Mouse (Mus musculus): ENCODE measurements at regions not wholly inside any gene's neighbourhood (a gene's known extent, or its start where the extent isn't known, plus 50 kb on each side); places are given as distances from the start of the nearest gene placed in this dataset.

DNA sequence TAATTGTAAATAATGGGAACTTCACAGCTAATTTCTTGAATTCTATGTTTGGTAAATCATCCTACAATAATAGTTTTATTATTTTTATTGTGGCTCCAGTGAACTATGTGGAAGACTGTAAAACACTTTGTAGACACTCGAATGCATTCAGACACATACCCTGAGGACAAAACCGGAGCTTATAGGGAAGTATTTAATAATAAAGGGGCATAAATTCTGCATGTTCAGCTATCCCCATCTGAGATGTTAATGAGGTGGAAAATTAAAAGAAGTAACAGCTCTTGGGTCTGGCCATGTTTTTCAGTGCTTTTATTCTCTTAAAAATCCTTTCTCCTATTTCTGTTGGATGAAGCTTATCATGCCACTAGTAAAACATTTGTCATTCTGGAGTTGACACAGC is 657.8 kb downstream of the 1190002N15Rik start:
- Histone ChIP-seq H3K9ac (replicated peaks) (no peak overlapping the region), H3K4me3 (ENCODE audit: insufficient read depth in 1 of 2, low read depth in 2 of 2, low read length in 2 of 2) (no peak overlapping the region), H3K4me2 (ENCODE audit: low read depth) (no peak overlapping the region), H3K27me3 (ENCODE audit: control insufficient read depth, insufficient read depth, low read length) (no peaks in the 10 kb centered on the region), H3K27ac (no peak overlapping the region), H3K4me1 (replicated peaks; ENCODE audit: control insufficient read depth in 2 of 2, insufficient read depth in 2 of 2, low read length in 1 of 2) (no peaks in the 10 kb centered on the region), H3K9me3 (ENCODE audit: control insufficient read depth, low read length) (no peaks in the 10 kb centered on the region), H3K36me3 (replicated peaks; ENCODE audit: control insufficient read depth, insufficient read depth, low read depth) (no peaks in the 10 kb centered on the region)
- DNase-seq (ENCODE audit: low read depth in 3 of 3, low spot score in 3 of 3) (no peak), ATAC-seq (ENCODE audit: insufficient read depth) (no peak)
- TF ChIP-seq EP300 (IDR thresholded peaks at IDR 0.05; ENCODE audit: low read depth) = no peak
- TF ChIP-seq CTCF (IDR thresholded peaks at IDR 0.05; ENCODE audit: low read depth) = no peak
- WGBS (ENCODE audit: insufficient replicate concordance) = 50% methylated on average over 2 of the region's 2 CpGs

GRCm38 (mm10) chr9:93879572-93879971 is 658.3 kb downstream of the 1190002N15Rik start:
- TF ChIP-seq CTCF (IDR thresholded peaks at IDR 0.05; ENCODE audit: low read depth) (no peak), EP300 (IDR thresholded peaks at IDR 0.05; ENCODE audit: low read depth) (no peak)
- Histone ChIP-seq H3K36me3 (replicated peaks; ENCODE audit: control insufficient read depth, insufficient read depth, low read depth) (no peaks in the 10 kb centered on the region), H3K9me3 (ENCODE audit: control insufficient read depth, low read length) (no peaks in the 10 kb centered on the region), H3K9ac (replicated peaks) (no peak overlapping the region), H3K27ac (no peak overlapping the region), H3K4me2 (ENCODE audit: low read depth) (no peak overlapping the region), H3K4me1 (replicated peaks; ENCODE audit: control insufficient read depth in 2 of 2, insufficient read depth in 2 of 2, low read length in 1 of 2) (no peaks in the 10 kb centered on the region), H3K27me3 (ENCODE audit: control insufficient read depth, insufficient read depth, low read length) (no peaks in the 10 kb centered on the region), H3K4me3 (ENCODE audit: insufficient read depth in 1 of 2, low read depth in 2 of 2, low read length in 2 of 2) (no peak overlapping the region)
- ATAC-seq (ENCODE audit: insufficient read depth) (no peak), DNase-seq (ENCODE audit: low read depth in 3 of 3, low spot score in 3 of 3) (no peak)
- WGBS (ENCODE audit: insufficient replicate concordance) = 53% methylated on average over 2 of the region's 2 CpGs

DNA sequence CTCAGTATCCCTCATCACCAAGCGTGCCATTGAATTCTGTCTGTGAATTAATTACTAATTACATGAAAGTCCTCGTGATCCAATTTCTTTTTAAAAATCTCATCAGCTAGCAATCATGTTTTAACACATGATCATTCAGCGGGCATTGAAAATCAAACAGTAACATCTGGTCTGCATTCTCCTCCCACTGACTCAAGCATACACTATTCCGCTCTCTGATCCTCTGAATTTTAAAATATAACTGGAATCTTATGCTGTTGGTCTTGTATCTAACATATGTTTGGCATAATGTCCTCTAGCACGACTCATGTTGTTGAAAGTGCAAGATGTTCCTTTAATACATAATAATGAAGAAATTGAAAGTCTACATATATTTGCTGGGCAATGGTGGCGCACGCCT is 667.1 kb downstream of the 1190002N15Rik start:
- H3K9me3 ChIP-seq (ENCODE audit: control insufficient read depth, low read length) = no peaks in the 10 kb centered on the region
- no peaks in the 10 kb centered on the region for H3K27me3 ChIP-seq (ENCODE audit: control insufficient read depth, insufficient read depth, low read length)
- DNase-seq (ENCODE audit: low read depth in 3 of 3, low spot score in 3 of 3) = no peak
- 57% methylated on average over 7 of the region's 7 CpGs for WGBS (ENCODE audit: insufficient replicate concordance)
- ATAC-seq (ENCODE audit: insufficient read depth) = no peak
- H3K4me1 ChIP-seq (replicated peaks; ENCODE audit: control insufficient read depth in 2 of 2, insufficient read depth in 2 of 2, low read length in 1 of 2) = no peaks in the 10 kb centered on the region
- H3K36me3 ChIP-seq (replicated peaks; ENCODE audit: control insufficient read depth, insufficient read depth, low read depth) = no peaks in the 10 kb centered on the region
- no peak overlapping the region for H3K4me2 ChIP-seq (ENCODE audit: low read depth)
- H3K27ac ChIP-seq = no peak overlapping the region
- TF ChIP-seq EP300 (IDR thresholded peaks at IDR 0.05; ENCODE audit: low read depth) (no peak), CTCF (IDR thresholded peaks at IDR 0.05; ENCODE audit: low read depth) (no peak)
- no peak overlapping the region for H3K9ac ChIP-seq (replicated peaks)
- no peak overlapping the region for H3K4me3 ChIP-seq (ENCODE audit: insufficient read depth in 1 of 2, low read depth in 2 of 2, low read length in 2 of 2)

DNA sequence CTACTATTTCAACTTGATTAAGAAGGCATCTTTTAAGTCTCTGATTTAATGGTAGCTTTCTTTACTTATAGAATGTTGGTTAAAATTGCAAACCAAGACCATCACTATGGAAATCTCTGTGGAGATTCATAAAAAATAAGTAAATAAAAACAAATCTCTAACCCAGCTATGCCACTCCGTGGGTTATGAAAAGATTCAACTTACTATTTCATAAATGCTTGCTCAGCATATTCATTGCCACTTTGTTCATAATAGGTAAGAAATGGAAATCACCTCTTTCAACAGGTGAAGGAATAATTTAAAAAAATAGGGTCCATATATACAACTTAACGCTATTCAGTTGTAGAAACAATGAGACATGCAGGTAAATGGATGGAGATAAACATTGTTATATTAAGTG is 679.9 kb downstream of the 1190002N15Rik start:
- no peaks in the 10 kb centered on the region for H3K4me1 ChIP-seq (replicated peaks; ENCODE audit: control insufficient read depth in 2 of 2, insufficient read depth in 2 of 2, low read length in 1 of 2)
- ATAC-seq (ENCODE audit: insufficient read depth) (no peak), DNase-seq (ENCODE audit: low read depth in 3 of 3, low spot score in 3 of 3) (no peak)
- no peaks in the 10 kb centered on the region for H3K9me3 ChIP-seq (ENCODE audit: control insufficient read depth, low read length)
- no peak overlapping the region for H3K9ac ChIP-seq (replicated peaks)
- H3K4me3 ChIP-seq (ENCODE audit: insufficient read depth in 1 of 2, low read depth in 2 of 2, low read length in 2 of 2) = no peak overlapping the region
- H3K36me3 ChIP-seq (replicated peaks; ENCODE audit: control insufficient read depth, insufficient read depth, low read depth) = no peaks in the 10 kb centered on the region
- TF ChIP-seq EP300 (IDR thresholded peaks at IDR 0.05; ENCODE audit: low read depth) (no peak), CTCF (IDR thresholded peaks at IDR 0.05; ENCODE audit: low read depth) (no peak)
- H3K4me2 ChIP-seq (ENCODE audit: low read depth) = no peak overlapping the region
- H3K27ac ChIP-seq = no peak overlapping the region
- 39% methylated on average over 2 of the region's 2 CpGs for WGBS (ENCODE audit: insufficient replicate concordance)
- no peaks in the 10 kb centered on the region for H3K27me3 ChIP-seq (ENCODE audit: control insufficient read depth, insufficient read depth, low read length)

DNA sequence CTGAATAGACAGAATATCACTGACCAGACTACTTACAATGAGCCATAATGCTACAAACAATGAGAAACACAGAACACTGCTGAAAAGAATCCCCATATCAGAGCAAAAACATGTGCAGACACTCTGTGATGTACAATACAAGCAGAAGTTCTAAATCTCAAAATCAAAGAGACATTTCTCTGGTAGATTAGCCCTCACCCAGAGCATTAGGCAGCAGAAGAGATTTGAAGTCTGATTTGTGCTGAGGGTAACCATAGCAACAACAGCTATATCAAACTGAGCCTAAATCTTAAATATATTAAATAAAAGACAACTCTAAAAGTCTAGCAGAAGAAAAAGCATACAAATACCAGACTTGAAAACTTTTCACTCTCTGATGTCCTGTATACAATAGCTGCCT is 691.5 kb downstream of the 1190002N15Rik start:
- H3K9ac ChIP-seq (replicated peaks) = no peak overlapping the region
- no peaks in the 10 kb centered on the region for H3K36me3 ChIP-seq (replicated peaks; ENCODE audit: control insufficient read depth, insufficient read depth, low read depth)
- H3K27me3 ChIP-seq (ENCODE audit: control insufficient read depth, insufficient read depth, low read length) = no peaks in the 10 kb centered on the region
- H3K4me2 ChIP-seq (ENCODE audit: low read depth) = no peak overlapping the region
- H3K4me3 ChIP-seq (ENCODE audit: insufficient read depth in 1 of 2, low read depth in 2 of 2, low read length in 2 of 2) = no peak overlapping the region
- TF ChIP-seq CTCF (IDR thresholded peaks at IDR 0.05; ENCODE audit: low read depth) (no peak), EP300 (IDR thresholded peaks at IDR 0.05; ENCODE audit: low read depth) (no peak)
- no peak for ATAC-seq (ENCODE audit: insufficient read depth)
- H3K27ac ChIP-seq = no peak overlapping the region
- DNase-seq (ENCODE audit: low read depth in 3 of 3, low spot score in 3 of 3) = no peak
- H3K4me1 ChIP-seq (replicated peaks; ENCODE audit: control insufficient read depth in 2 of 2, insufficient read depth in 2 of 2, low read length in 1 of 2) = no peaks in the 10 kb centered on the region
- no peaks in the 10 kb centered on the region for H3K9me3 ChIP-seq (ENCODE audit: control insufficient read depth, low read length)

GRCm38 (mm10) chr9:93843869-93844268 is 694.0 kb downstream of the 1190002N15Rik start:
- Histone ChIP-seq H3K27me3 (ENCODE audit: control insufficient read depth, insufficient read depth, low read length) (no peaks in the 10 kb centered on the region), H3K36me3 (replicated peaks; ENCODE audit: control insufficient read depth, insufficient read depth, low read depth) (no peaks in the 10 kb centered on the region), H3K4me3 (ENCODE audit: insufficient read depth in 1 of 2, low read depth in 2 of 2, low read length in 2 of 2) (no peak overlapping the region), H3K4me2 (ENCODE audit: low read depth) (no peak overlapping the region), H3K4me1 (replicated peaks; ENCODE audit: control insufficient read depth in 2 of 2, insufficient read depth in 2 of 2, low read length in 1 of 2) (no peaks in the 10 kb centered on the region), H3K9me3 (ENCODE audit: control insufficient read depth, low read length) (no peaks in the 10 kb centered on the region), H3K27ac (no peak overlapping the region), H3K9ac (replicated peaks) (no peak overlapping the region)
- WGBS (ENCODE audit: insufficient replicate concordance) = 59% methylated on average over 5 of the region's 5 CpGs
- no peak for TF ChIP-seq CTCF (IDR thresholded peaks at IDR 0.05; ENCODE audit: low read depth)
- TF ChIP-seq EP300 (IDR thresholded peaks at IDR 0.05; ENCODE audit: low read depth) = no peak
- ATAC-seq (ENCODE audit: insufficient read depth) (no peak), DNase-seq (ENCODE audit: low read depth in 3 of 3, low spot score in 3 of 3) (no peak)
